Mouse (Mus musculus): Measurements from ENCODE around the gene Fam240a. TPM values are rescaled to one million over a fixed set of nuclear protein-coding genes. Genes with fewer than 3 reads are reported as not detected.

Fam240a gene
- not detected in 2 replicates for polyA plus RNA-seq (2014; fragmentation: Nextera tagmentation; extraction: Ambion mirVana)

DNA sequence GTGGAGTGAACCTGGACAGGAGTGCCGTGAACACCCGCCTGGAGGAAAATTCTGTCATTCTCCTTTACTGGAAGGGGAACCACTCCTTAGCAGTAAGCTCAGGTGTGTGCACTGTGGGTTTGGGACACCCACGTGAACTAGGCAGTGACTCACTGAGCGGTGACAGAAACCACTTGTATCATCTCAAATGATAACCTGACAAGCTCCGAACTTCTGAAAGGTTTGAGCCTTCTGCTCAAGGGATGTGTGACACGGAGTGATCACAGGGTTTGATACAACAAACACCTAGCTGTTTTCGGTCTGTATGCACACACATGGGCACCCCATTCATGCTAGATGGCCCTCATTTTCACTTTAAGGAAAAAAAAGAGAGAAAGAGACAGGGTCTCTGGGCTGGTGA, at the start of gene Fam240a:
Gene Fam240a (minus strand): TSS at position 76 of the 400 bp plus-strand sequence.
- Histone ChIP-seq H3K4me3 (ENCODE audit: low read depth, low read length) (no peak within 1 kb of the TSS), H3K27me3 (ENCODE audit: control insufficient read depth, insufficient read depth, low read length) (no peaks in the 10 kb centered on the region), H3K4me2 (ENCODE audit: low read depth, low read length) (no peak within 1 kb of the TSS), H3K4me1 (ENCODE audit: control insufficient read depth, insufficient read depth, low read length) (no peaks in the 10 kb centered on the region), H3K9ac (replicated peaks; ENCODE audit: low read depth, low read length) (no peak within 1 kb of the TSS), H3K9me3 (ENCODE audit: control insufficient read depth, low read length) (no peaks in the 10 kb centered on the region), H3K27ac (ENCODE audit: low read depth, low read length) (no peak within 1 kb of the TSS), H3K36me3 (ENCODE audit: control insufficient read depth, insufficient read depth, low read length) (no peaks in the 10 kb centered on the region)
- no peak for ATAC-seq (ENCODE audit: low read depth)
- WGBS: 91% methylated on average over 7 of the region's 7 CpGs

DNA sequence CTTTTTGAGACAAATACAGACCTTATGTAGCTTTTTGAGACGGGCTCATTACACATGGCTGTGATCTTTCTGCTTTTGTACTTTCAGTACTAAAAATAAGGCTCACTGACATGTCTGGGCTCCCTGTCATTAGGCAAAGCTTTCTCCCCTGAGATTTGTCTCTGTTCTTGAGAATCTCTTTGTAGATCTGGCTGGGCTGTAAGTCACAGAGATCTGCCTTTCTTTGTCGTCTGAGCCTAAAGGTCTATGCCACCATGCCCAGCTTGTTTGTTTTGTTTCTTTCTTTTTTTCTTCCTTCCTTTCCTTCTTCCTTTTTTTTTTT, 49.2 kb upstream of the Fam240a start:
- no peak overlapping the region for H3K4me3 ChIP-seq (ENCODE audit: low read depth, low read length)
- H3K4me2 ChIP-seq (ENCODE audit: low read depth, low read length): no peak overlapping the region
- H3K4me1 ChIP-seq (ENCODE audit: control insufficient read depth, insufficient read depth, low read length): no peaks in the 10 kb centered on the region
- no peak overlapping the region for H3K27ac ChIP-seq (ENCODE audit: low read depth, low read length)
- ATAC-seq (ENCODE audit: low read depth): no peak
- H3K36me3 ChIP-seq (ENCODE audit: control insufficient read depth, insufficient read depth, low read length): no peaks in the 10 kb centered on the region
- no peaks in the 10 kb centered on the region for H3K27me3 ChIP-seq (ENCODE audit: control insufficient read depth, insufficient read depth, low read length)
- no peaks in the 10 kb centered on the region for H3K9me3 ChIP-seq (ENCODE audit: control insufficient read depth, low read length)
- no peak overlapping the region for H3K9ac ChIP-seq (replicated peaks; ENCODE audit: low read depth, low read length)
- WGBS: 81% methylated on average over 2 of the region's 2 CpGs

DNA sequence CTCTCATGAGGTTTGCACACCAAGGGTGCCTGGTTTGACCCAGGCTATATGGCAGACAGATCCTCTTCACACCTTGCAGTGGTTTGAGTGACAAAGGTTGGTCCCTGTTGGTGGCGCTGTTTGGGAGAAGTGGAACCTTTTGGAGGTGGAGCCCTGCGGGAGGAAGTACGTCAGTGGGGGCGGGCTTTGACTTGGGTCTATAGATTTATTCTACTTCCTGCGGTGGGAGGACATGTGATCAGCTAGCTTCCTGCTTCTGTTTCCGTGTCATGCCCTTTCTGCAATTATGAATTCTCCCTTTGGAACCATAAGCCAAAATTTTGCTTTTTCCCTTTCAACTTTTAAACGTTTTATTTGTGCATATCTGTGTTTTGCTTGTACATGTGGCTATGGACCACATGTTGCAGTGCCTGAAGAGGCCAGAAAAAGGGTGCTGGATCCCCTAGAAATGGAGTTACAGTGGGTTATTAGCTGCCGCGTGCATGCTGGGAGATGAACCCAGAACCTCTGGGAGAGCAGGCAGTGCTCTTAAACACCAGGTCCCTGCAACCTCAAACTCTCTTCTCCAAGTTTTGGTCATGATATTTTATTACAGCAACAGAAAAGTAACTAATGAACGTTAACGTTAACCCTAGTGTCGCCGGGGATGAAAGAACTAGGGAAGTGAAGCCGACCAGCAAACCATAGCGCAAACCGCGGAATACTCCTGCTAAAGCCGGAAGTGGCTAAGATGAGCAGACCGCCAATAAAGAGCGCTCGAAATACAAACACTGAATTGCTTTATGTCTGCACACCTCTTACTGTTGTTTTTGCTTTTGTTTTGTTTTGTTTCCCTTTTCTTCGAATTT, 48.6 kb upstream of the Fam240a start:
- H3K4me2 ChIP-seq (ENCODE audit: low read depth, low read length): no peak overlapping the region
- H3K27me3 ChIP-seq (ENCODE audit: control insufficient read depth, insufficient read depth, low read length): no peaks in the 10 kb centered on the region
- ATAC-seq (ENCODE audit: low read depth): no peak
- H3K9ac ChIP-seq (replicated peaks; ENCODE audit: low read depth, low read length): no peak overlapping the region
- H3K4me1 ChIP-seq (ENCODE audit: control insufficient read depth, insufficient read depth, low read length): no peaks in the 10 kb centered on the region
- H3K9me3 ChIP-seq (ENCODE audit: control insufficient read depth, low read length): no peaks in the 10 kb centered on the region
- no peaks in the 10 kb centered on the region for H3K36me3 ChIP-seq (ENCODE audit: control insufficient read depth, insufficient read depth, low read length)
- no peak overlapping the region for H3K4me3 ChIP-seq (ENCODE audit: low read depth, low read length)
- H3K27ac ChIP-seq (ENCODE audit: low read depth, low read length): no peak overlapping the region
- WGBS: 92% methylated on average over 22 of the region's 22 CpGs

DNA sequence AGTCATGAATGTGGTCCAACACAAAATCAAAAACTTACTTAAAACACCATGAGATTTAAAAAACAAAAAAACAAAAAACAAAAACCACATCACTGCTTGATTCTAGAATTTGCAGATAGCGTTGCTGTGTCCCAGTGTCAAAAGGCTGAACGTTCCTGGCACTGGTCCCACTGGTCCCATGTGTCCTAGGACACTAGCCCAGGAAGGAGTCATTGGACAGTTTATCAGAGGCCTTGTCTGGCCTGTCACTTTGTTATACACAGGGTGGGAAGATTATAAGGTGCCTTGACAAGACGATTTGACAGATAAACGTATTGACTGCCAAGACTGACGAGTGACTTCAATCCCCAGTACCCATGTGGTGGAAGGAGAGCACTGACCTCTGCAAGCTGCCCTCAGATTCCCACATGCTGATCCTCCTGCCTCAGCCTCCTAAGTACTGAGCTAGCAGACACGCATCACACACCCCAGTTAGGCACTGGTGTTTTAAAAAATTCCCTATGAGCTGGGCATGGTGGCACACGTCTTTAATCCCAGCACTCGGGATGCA, 47.0 kb upstream of the Fam240a start:
- no peak overlapping the region for H3K4me3 ChIP-seq (ENCODE audit: low read depth, low read length)
- 91% methylated on average over 8 of the region's 8 CpGs for WGBS
- no peaks in the 10 kb centered on the region for H3K36me3 ChIP-seq (ENCODE audit: control insufficient read depth, insufficient read depth, low read length)
- no peaks in the 10 kb centered on the region for H3K9me3 ChIP-seq (ENCODE audit: control insufficient read depth, low read length)
- no peak for ATAC-seq (ENCODE audit: low read depth)
- H3K27me3 ChIP-seq (ENCODE audit: control insufficient read depth, insufficient read depth, low read length): no peaks in the 10 kb centered on the region
- no peak overlapping the region for H3K9ac ChIP-seq (replicated peaks; ENCODE audit: low read depth, low read length)
- no peaks in the 10 kb centered on the region for H3K4me1 ChIP-seq (ENCODE audit: control insufficient read depth, insufficient read depth, low read length)
- no peak overlapping the region for H3K4me2 ChIP-seq (ENCODE audit: low read depth, low read length)
- H3K27ac ChIP-seq (ENCODE audit: low read depth, low read length): no peak overlapping the region

DNA sequence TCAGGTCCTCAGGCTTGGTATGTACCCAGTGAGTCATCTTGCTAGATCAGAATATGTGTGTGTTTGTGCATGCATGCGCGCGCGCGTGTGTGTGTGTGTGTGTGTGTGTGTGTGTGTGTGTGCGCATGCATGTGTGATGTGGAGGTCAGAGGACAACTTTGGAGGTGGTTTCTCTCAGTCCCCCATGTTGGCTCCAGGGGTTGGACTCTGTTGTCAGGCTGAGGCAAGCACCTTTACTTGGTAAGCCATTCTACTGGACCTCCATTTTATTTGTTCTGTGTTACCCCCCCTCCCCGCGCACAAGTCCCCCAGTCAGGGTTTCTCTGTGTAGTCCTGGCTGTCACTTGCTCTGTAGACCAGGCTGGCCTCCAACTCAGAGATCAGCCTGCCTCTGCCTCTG, 44.7 kb upstream of the Fam240a start:
- Histone ChIP-seq H3K4me2 (ENCODE audit: low read depth, low read length) (no peak overlapping the region), H3K9me3 (ENCODE audit: control insufficient read depth, low read length) (no peaks in the 10 kb centered on the region), H3K4me1 (ENCODE audit: control insufficient read depth, insufficient read depth, low read length) (no peaks in the 10 kb centered on the region), H3K36me3 (ENCODE audit: control insufficient read depth, insufficient read depth, low read length) (no peaks in the 10 kb centered on the region), H3K27ac (ENCODE audit: low read depth, low read length) (no peak overlapping the region), H3K9ac (replicated peaks; ENCODE audit: low read depth, low read length) (no peak overlapping the region), H3K27me3 (ENCODE audit: control insufficient read depth, insufficient read depth, low read length) (no peaks in the 10 kb centered on the region), H3K4me3 (ENCODE audit: low read depth, low read length) (no peak overlapping the region)
- WGBS: 99% methylated on average over 8 of the region's 8 CpGs
- ATAC-seq (ENCODE audit: low read depth): no peak

DNA sequence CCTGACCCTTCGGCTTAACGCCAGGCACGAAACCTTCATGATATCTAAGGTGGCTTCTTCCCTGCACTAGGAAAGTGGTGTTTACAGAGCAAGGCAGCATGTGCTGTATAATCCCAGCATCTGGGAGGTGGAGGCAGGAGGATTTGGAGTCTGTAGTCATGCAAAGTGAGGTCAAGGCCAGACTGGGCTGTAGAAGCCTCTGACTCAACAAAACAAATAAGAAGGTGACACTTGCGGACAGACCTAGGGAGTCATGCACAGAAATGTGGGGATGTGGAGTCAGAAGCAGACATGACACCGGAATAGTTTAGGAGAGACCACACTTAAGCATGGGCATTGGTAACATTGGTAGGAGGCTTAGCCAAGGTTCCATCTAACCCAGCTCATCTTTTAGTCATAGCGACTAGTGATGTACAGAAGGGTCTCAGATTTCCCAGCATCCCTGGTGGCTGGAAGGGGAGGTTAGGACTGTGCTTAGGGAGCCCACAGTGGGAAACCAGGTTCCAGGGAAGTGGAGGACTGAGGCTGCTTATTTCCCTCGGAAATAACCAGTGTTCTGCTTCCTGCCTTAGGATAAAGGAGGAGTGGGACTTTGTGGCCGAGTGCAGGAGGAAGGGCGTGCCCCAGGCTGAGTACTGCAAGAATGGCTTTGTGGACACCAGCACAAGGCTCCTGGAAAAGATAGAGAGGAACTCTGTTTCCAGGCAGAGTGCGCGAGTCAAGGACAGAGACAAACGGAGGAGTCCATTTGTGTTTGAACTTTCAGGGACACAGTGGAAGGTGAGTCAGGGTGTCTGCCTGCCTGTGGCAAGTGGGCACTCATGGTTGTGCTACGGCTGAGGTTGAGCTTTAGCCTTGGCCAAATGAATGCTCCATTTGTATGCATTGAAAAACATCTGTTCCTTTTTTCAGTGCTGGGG, 43.8 kb upstream of the Fam240a start:
- H3K4me2 ChIP-seq (ENCODE audit: low read depth, low read length): no peak overlapping the region
- H3K4me1 ChIP-seq (ENCODE audit: control insufficient read depth, insufficient read depth, low read length): no peaks in the 10 kb centered on the region
- H3K27ac ChIP-seq (ENCODE audit: low read depth, low read length): no peak overlapping the region
- no peak overlapping the region for H3K9ac ChIP-seq (replicated peaks; ENCODE audit: low read depth, low read length)
- no peaks in the 10 kb centered on the region for H3K27me3 ChIP-seq (ENCODE audit: control insufficient read depth, insufficient read depth, low read length)
- no peak for ATAC-seq (ENCODE audit: low read depth)
- no peak overlapping the region for H3K4me3 ChIP-seq (ENCODE audit: low read depth, low read length)
- no peaks in the 10 kb centered on the region for H3K9me3 ChIP-seq (ENCODE audit: control insufficient read depth, low read length)
- H3K36me3 ChIP-seq (ENCODE audit: control insufficient read depth, insufficient read depth, low read length): no peaks in the 10 kb centered on the region
- 90% methylated on average over 13 of the region's 13 CpGs for WGBS

DNA sequence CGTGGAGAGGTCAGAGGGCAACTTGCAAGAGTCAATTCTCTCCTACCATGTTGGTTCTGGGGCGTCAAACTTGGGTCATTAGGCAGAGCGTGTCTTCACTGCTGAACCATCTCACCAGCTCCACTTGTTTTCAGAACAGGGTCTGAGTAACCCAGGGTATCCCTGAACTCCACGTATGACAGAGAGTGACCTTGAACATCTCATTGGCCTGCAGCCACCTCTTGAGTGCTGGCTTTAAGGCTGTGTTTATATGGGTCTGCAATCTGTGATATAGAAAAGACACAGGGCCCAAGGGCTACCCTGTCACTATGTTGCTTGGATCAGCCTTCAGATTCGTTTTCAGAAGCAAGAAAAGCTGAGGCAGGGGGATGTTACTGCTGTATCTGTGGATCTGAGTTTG, 43.0 kb upstream of the Fam240a start:
- no peak overlapping the region for H3K9ac ChIP-seq (replicated peaks; ENCODE audit: low read depth, low read length)
- no peaks in the 10 kb centered on the region for H3K9me3 ChIP-seq (ENCODE audit: control insufficient read depth, low read length)
- H3K4me1 ChIP-seq (ENCODE audit: control insufficient read depth, insufficient read depth, low read length): no peaks in the 10 kb centered on the region
- H3K27me3 ChIP-seq (ENCODE audit: control insufficient read depth, insufficient read depth, low read length): no peaks in the 10 kb centered on the region
- no peaks in the 10 kb centered on the region for H3K36me3 ChIP-seq (ENCODE audit: control insufficient read depth, insufficient read depth, low read length)
- no peak overlapping the region for H3K27ac ChIP-seq (ENCODE audit: low read depth, low read length)
- no peak overlapping the region for H3K4me3 ChIP-seq (ENCODE audit: low read depth, low read length)
- H3K4me2 ChIP-seq (ENCODE audit: low read depth, low read length): no peak overlapping the region
- no peak for ATAC-seq (ENCODE audit: low read depth)
- 81% methylated on average over 5 of the region's 5 CpGs for WGBS

DNA sequence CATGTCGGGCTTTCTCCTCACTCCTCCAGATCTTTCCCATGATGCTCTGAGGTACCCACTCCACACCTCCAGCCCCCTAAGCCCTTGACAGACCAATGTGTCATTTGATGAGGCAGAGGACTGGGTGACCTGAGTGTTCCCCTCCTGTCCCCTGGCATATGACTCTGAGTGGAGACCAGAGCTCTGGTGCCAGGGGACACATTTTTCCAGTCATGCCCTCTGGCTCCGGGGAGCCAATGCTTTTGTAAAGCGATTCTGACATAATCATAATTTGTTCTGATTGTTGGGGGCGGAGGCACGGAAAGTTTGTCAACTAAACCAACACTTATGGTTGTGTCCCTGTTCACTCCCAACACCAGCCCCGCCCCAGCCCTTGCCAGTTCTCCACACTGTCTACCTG, 39.3 kb upstream of the Fam240a start:
- H3K27me3 ChIP-seq (ENCODE audit: control insufficient read depth, insufficient read depth, low read length): no peaks in the 10 kb centered on the region
- no peak overlapping the region for H3K4me2 ChIP-seq (ENCODE audit: low read depth, low read length)
- H3K4me3 ChIP-seq (ENCODE audit: low read depth, low read length): no peak overlapping the region
- WGBS: 87% methylated on average over 6 of the region's 6 CpGs
- H3K4me1 ChIP-seq (ENCODE audit: control insufficient read depth, insufficient read depth, low read length): no peaks in the 10 kb centered on the region; the same call in 1 of the 2 replicates
- no peaks in the 10 kb centered on the region for H3K36me3 ChIP-seq (ENCODE audit: control insufficient read depth, insufficient read depth, low read length)
- no peaks in the 10 kb centered on the region for H3K9me3 ChIP-seq (ENCODE audit: control insufficient read depth, low read length)
- no peak overlapping the region for H3K9ac ChIP-seq (replicated peaks; ENCODE audit: low read depth, low read length)
- H3K27ac ChIP-seq (ENCODE audit: low read depth, low read length): no peak overlapping the region
- ATAC-seq (ENCODE audit: low read depth): no peak

All from neural tube, embryonic 14.5 days (tissue).